Mouse (Mus musculus): Measurements from ENCODE around the gene Gm29797. TPM values are rescaled to one million over a fixed set of nuclear protein-coding genes. Genes with fewer than 3 reads are reported as not detected.

Gm29797 gene
- polyA plus RNA-seq, 1 experiment, result not detected

DNA sequence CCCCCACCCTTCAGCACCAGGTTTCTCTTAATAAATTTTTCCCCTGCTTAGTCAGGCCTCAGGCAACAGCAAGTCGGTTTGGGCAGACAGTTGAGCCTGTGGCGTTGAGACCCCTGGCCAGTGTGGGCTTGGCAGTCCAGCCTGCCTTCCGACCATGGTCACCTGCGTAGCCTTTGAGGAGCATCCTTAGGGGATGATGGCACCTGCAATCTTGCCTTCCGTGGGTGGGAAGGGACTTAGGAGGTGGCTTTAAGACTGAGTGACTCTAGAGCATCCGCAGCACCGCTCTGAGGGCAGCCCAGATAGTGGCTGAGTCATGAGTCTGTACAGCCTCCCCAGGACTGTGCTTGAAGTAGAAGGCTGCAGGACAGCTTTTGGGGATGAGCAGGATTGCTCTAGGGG, 23.9 kb downstream of the Gm29797 start:
- H3K27ac ChIP-seq (ENCODE audit: insufficient read depth, low read length), result no peak overlapping the region
- H3K4me1 ChIP-seq (ENCODE audit: control insufficient read depth, insufficient read depth, low read length), result no peaks in the 10 kb centered on the region
- TF ChIP-seq POLR2A (IDR thresholded peaks at IDR 0.05; ENCODE audit: low read depth, low read length) (peak; percentile 46; the same call in 1 of the 2 replicates), CTCF (IDR thresholded peaks at IDR 0.05; ENCODE audit: borderline replicate concordance, insufficient read depth, low read length) (no peak)
- peak overlapping the region; percentile 54 for H3K4me3 ChIP-seq (ENCODE audit: insufficient read depth, low read length)

DNA sequence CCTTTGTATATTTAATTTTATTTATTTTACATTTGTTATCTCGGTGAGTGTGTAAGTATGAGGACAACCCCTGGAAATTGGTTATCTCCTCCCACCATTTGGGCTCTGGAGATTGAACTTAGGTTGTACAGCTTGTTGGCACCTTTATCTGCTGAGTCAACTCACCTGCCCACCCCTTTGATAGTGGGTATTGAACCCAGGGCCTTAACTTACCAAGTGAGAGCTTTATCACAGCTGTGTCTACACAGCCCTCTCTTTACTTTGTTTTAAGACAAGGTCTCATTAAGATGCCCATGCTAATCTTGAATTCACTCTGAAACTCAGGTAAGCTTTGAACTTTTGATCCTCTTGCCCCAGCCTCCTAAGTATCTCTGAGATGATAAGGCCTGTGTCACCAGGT, 25.1 kb downstream of the Gm29797 start:
- no peak for TF ChIP-seq POLR2A (IDR thresholded peaks at IDR 0.05; ENCODE audit: low read depth, low read length)
- no peak for TF ChIP-seq CTCF (IDR thresholded peaks at IDR 0.05; ENCODE audit: borderline replicate concordance, insufficient read depth, low read length)
- no peak overlapping the region for H3K4me3 ChIP-seq (ENCODE audit: insufficient read depth, low read length)
- H3K27ac ChIP-seq (ENCODE audit: insufficient read depth, low read length), result no peak overlapping the region
- H3K4me1 ChIP-seq (ENCODE audit: control insufficient read depth, insufficient read depth, low read length), result no peaks in the 10 kb centered on the region

DNA sequence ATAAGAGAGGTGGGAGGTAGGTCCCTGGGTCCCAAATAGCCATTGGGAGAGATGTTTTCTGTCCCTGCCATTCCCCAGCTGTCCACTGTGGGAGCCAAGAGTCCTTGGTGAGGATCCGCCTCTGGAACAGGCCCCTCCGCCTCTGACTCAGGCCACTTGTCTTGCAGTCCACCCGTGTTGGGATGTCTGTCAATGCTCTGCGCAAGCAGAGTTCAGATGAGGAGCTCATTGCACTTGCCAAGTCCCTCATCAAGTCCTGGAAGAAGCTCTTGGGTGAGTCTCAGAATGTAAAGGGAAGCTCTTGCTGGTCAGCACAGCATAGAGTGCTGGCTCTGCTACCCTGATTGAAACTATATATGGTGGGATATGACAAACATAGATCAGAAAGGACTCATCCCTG, 26.5 kb downstream of the Gm29797 start:
- Histone ChIP-seq H3K4me3 (ENCODE audit: insufficient read depth, low read length) (no peak overlapping the region), H3K27ac (ENCODE audit: insufficient read depth, low read length) (no peak overlapping the region), H3K4me1 (ENCODE audit: control insufficient read depth, insufficient read depth, low read length) (no peaks in the 10 kb centered on the region)
- no peak for TF ChIP-seq POLR2A (IDR thresholded peaks at IDR 0.05; ENCODE audit: low read depth, low read length)
- TF ChIP-seq CTCF (IDR thresholded peaks at IDR 0.05; ENCODE audit: borderline replicate concordance, insufficient read depth, low read length), result no peak

DNA sequence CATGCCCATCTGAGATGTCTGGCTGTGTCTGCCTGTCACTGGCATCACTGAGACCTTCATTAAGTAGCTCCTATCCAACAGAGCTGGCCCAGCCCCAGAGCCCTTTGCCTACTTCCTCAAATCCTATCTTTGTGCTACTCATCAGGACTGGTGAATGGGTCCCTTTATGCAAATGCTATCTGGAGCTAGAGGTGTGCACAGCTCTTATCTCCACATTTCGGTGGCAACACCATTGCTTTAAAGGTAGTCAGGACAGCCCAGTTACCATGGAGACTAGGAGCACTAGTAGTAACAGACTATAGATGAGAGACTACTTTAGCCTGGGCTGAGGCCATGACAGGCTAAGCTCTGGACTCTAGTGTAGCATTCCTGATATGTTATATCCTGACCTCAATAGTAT, 27.9 kb downstream of the Gm29797 start:
- Histone ChIP-seq H3K4me1 (ENCODE audit: control insufficient read depth, insufficient read depth, low read length) (no peaks in the 10 kb centered on the region), H3K27ac (ENCODE audit: insufficient read depth, low read length) (no peak overlapping the region), H3K4me3 (ENCODE audit: insufficient read depth, low read length) (no peak overlapping the region)
- no peak for TF ChIP-seq POLR2A (IDR thresholded peaks at IDR 0.05; ENCODE audit: low read depth, low read length)
- TF ChIP-seq CTCF (IDR thresholded peaks at IDR 0.05; ENCODE audit: borderline replicate concordance, insufficient read depth, low read length), result no peak

DNA sequence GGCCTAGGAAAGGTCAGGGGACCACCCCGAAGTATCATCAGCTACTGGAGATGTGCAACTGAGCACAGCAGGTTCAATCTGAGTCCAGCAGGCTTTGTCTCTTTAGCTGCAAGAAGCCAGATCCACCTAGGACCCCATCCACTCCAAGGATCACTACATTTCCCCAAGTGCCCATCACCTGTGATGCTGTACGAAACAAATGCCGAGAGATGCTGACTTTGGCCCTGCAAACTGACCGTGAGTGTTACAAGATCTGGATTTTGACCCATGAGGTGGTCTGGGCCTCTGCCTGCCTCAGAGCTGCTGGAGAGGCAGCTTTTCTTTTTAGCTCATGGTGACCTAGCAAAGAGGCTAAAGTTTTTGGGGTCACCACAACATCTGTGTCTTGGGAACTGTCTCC, 28.9 kb downstream of the Gm29797 start:
- Histone ChIP-seq H3K4me1 (ENCODE audit: control insufficient read depth, insufficient read depth, low read length) (no peaks in the 10 kb centered on the region), H3K4me3 (ENCODE audit: insufficient read depth, low read length) (no peak overlapping the region), H3K27ac (ENCODE audit: insufficient read depth, low read length) (no peak overlapping the region)
- TF ChIP-seq POLR2A (IDR thresholded peaks at IDR 0.05; ENCODE audit: low read depth, low read length), result no peak
- TF ChIP-seq CTCF (IDR thresholded peaks at IDR 0.05; ENCODE audit: borderline replicate concordance, insufficient read depth, low read length), result no peak

DNA sequence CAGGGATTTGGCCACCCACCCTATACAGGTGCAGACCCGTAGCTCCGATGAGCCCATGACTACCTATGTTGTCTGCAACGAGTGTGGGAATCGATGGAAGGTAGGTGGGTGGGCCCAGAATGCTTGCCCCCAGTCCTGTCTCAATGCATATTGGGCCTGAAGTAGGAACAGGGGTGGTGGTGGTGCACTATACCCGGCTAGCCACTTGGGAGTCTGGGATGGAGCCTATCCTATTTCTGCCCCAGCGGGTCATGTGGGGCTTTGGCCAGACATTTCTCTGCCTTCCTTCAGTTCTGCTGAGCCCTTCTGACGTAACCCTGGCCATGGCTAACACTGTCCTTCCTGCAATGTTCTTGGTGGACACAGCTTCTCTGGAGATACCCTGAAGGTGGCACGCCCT, 30.8 kb downstream of the Gm29797 start:
- TF ChIP-seq CTCF (IDR thresholded peaks at IDR 0.05; ENCODE audit: borderline replicate concordance, insufficient read depth, low read length) (no peak), POLR2A (IDR thresholded peaks at IDR 0.05; ENCODE audit: low read depth, low read length) (peak; percentile 14; the same call in 1 of the 2 replicates)
- Histone ChIP-seq H3K27ac (ENCODE audit: insufficient read depth, low read length) (no peak overlapping the region), H3K4me3 (ENCODE audit: insufficient read depth, low read length) (no peak overlapping the region), H3K4me1 (ENCODE audit: control insufficient read depth, insufficient read depth, low read length) (no peaks in the 10 kb centered on the region)

DNA sequence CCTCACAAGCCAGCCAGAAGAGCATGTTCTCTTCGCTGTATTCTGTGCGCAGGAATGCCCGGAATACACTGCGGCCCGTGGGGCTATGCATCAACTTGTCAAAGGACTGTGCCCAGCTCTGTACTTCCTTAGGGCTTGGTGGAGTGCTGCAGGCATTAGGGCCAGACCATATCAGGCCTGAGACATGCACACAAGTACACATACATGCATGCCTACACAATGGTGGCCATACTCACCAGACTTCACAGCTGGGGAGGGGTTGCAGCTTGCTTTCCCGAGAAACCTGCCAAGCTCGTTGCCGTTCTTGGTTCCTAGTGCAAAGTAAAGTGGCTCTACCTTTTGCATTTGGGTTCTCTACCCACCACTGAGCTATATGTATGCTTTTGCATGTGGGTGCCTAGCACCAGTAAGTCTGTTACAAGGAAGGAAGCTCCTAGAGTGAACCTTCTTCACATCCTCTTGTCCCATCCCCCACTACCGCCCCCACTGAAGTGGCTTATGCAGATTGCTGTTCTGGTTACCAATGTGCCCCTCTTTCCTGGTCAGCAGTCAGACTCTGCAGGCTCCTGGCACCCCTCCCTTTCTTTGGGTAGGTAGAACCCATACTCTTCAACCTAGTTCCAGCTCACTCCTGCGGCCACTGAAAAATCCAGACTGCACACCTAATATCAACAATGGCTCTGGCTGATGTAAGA, 32.8 kb downstream of the Gm29797 start:
- TF ChIP-seq POLR2A (IDR thresholded peaks at IDR 0.05; ENCODE audit: low read depth, low read length) (no peak), CTCF (IDR thresholded peaks at IDR 0.05; ENCODE audit: borderline replicate concordance, insufficient read depth, low read length) (no peak)
- H3K4me1 ChIP-seq (ENCODE audit: control insufficient read depth, insufficient read depth, low read length), result no peaks in the 10 kb centered on the region
- H3K27ac ChIP-seq (ENCODE audit: insufficient read depth, low read length), result no peak overlapping the region
- no peak overlapping the region for H3K4me3 ChIP-seq (ENCODE audit: insufficient read depth, low read length)

DNA sequence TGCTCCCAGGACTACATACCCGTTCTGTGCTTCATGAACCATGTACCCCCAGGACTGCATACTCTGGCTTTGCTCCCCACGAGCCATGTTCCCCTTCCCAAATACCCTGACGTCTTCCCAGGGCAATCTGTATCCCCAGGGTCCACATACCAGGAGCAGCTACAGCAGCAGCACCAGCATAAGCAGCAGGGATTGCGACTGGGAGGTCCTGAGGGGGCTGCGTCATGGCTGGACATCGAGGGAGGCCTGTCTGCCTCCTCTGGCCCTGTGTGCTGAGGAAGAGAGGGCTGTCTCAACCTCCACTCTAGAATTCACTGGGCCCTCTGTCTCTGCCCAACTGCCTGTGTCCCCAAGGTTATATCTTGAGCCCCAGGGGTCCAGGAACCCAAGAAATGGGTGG, 34.2 kb downstream of the Gm29797 start:
- H3K4me3 ChIP-seq (ENCODE audit: insufficient read depth, low read length), result no peak overlapping the region
- H3K4me1 ChIP-seq (ENCODE audit: control insufficient read depth, insufficient read depth, low read length), result no peaks in the 10 kb centered on the region
- TF ChIP-seq POLR2A (IDR thresholded peaks at IDR 0.05; ENCODE audit: low read depth, low read length) (no peak), CTCF (IDR thresholded peaks at IDR 0.05; ENCODE audit: borderline replicate concordance, insufficient read depth, low read length) (no peak)

DNA sequence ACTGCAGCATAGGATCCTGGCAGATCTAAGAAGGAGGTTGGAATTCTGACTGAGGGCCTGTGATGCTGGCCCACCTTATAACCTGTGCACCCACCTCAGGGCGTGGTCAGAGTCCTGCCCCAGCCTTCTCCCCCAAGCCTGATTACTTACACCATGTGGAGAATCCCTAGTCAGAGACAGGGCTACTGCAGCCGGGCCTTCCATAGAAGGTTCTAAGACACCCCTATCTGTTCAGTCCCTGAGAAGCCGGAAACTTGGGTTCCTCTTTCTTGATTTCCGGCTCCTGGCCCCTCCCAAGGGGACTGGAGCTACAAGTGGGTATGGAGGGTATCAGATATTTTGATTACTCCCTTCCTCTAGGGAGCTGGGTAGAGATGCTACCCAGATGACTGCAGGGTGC, 34.7 kb downstream of the Gm29797 start:
- no peak overlapping the region for H3K4me3 ChIP-seq (ENCODE audit: insufficient read depth, low read length)
- H3K4me1 ChIP-seq (ENCODE audit: control insufficient read depth, insufficient read depth, low read length), result no peaks in the 10 kb centered on the region
- H3K27ac ChIP-seq (ENCODE audit: insufficient read depth, low read length), result no peak overlapping the region
- TF ChIP-seq POLR2A (IDR thresholded peaks at IDR 0.05; ENCODE audit: low read depth, low read length), result no peak
- TF ChIP-seq CTCF (IDR thresholded peaks at IDR 0.05; ENCODE audit: borderline replicate concordance, insufficient read depth, low read length), result no peak

More for the DNA sequence above, 34.2 kb downstream of the Gm29797 start:
- H3K27ac ChIP-seq (ENCODE audit: insufficient read depth, low read length), result no peak overlapping the region

DNA sequence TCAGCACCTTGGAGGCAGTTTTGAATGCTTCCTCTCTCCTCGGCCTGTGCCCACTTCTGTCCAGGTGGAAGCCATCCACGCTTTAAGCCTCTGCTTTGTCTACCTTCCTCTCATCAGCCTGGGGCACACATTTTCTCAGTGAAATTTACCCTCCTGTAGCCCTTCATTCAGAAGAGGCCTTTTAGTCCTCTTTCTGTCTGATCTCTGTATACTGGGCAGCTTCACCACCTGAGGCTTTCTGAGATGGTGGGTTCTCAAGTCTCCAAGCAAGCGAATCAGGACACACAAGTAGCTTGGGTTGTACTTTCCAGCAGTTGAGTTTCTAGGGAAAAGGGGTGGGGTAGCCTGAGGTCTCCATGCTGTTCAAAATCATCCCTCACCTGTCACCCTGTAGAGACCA, 35.5 kb downstream of the Gm29797 start:
- Histone ChIP-seq H3K4me3 (ENCODE audit: insufficient read depth, low read length) (no peak overlapping the region), H3K27ac (ENCODE audit: insufficient read depth, low read length) (no peak overlapping the region), H3K4me1 (ENCODE audit: control insufficient read depth, insufficient read depth, low read length) (no peaks in the 10 kb centered on the region)
- no peak for TF ChIP-seq POLR2A (IDR thresholded peaks at IDR 0.05; ENCODE audit: low read depth, low read length)
- no peak for TF ChIP-seq CTCF (IDR thresholded peaks at IDR 0.05; ENCODE audit: borderline replicate concordance, insufficient read depth, low read length)
